Mouse (Mus musculus) embryo, embryonic 10.5 days (tissue): ENCODE data around the gene Car15.

Source experiments
- DNase-seq: peaks from one replicate; pipeline ENCODE4 v3.0.0-alpha.2; 2015; ENCODE audit warnings: low spot score

The Car15 gene

GRCm38 (mm10) chr16:17801777-17802455 is 36.2 kb downstream of the Car15 start:
- peak; percentile 10 for DNase-seq

- DNase-seq, result peak; percentile 1
Measured at GRCm38 (mm10) chr16:17799584-17799983, 38.6 kb downstream of the Car15 start.

- DNase-seq, result peak; percentile 73
Measured at GRCm38 (mm10) chr16:17798321-17799180, 39.6 kb downstream of the Car15 start.

GRCm38 (mm10) chr16:17797812-17798311 is 40.3 kb downstream of the Car15 start:
- DNase-seq, result peak; percentile 62

- DNase-seq, result peak; percentile 70
Measured at GRCm38 (mm10) chr16:17796971-17797811, 41.0 kb downstream of the Car15 start, which contains the start of gene Scarf2. TSS of gene Scarf2 (plus strand) at chr16:17797282.

GRCm38 (mm10) chr16:17796519-17796918 is 41.6 kb downstream of the Car15 start:
- DNase-seq, result peak; percentile 20

GRCm38 (mm10) chr16:17795643-17796042 is 42.5 kb downstream of the Car15 start:
- peak; percentile 6 for DNase-seq

GRCm38 (mm10) chr16:17794047-17794446 is 44.1 kb downstream of the Car15 start:
- no peak for DNase-seq

- DNase-seq, result no peak
Measured at GRCm38 (mm10) chr16:17792728-17793127, 45.4 kb downstream of the Car15 start.

- peak; percentile 3 for DNase-seq
Measured at GRCm38 (mm10) chr16:17785337-17785736, 52.8 kb downstream of the Car15 start.
